Mouse (Mus musculus) CH12.LX (cell line): ENCODE results near the gene Olfr452.

ENCODE experiments used
- CTCF ChIP-seq, 2 experiments: IDR thresholded peaks in 1 of 2; conservative IDR thresholded peaks in 1 of 2; 2 replicates each; pipeline ENCODE4 v1.5.1; 2011 to 2012; ENCODE audit warnings: low read depth in 2 of 2, low read length in 2 of 2, improper control_type of control experiment in 1 of 2, inconsistent platforms in 1 of 2, mild to moderate bottlenecking in 1 of 2, moderate library complexity in 1 of 2
- E2F4 ChIP-seq: IDR thresholded peaks from 2 replicates; pipeline ENCODE4 v1.6.1; 2011; ENCODE audit warnings: low read depth, low read length, improper control_type of control experiment; ENCODE audit not compliant: insufficient replicate concordance
- EP300 ChIP-seq: IDR thresholded peaks from 2 replicates; pipeline ENCODE4 v1.6.1; 2011; ENCODE audit warnings: low read length, improper control_type of control experiment
- MAX ChIP-seq: IDR thresholded peaks from 2 replicates; pipeline ENCODE4 v1.6.1; 2011; ENCODE audit warnings: low read length, improper control_type of control experiment
- NELFE ChIP-seq: IDR thresholded peaks from 2 replicates; pipeline ENCODE4 v1.6.1; 2011; ENCODE audit warnings: low read depth, low read length, improper control_type of control experiment
- POLR2A ChIP-seq: IDR thresholded peaks from 2 replicates; pipeline ENCODE4 v1.6.1; 2011; ENCODE audit warnings: low read depth, mild to moderate bottlenecking, improper control_type of control experiment, low read length
- POLR2AphosphoS2 ChIP-seq: IDR thresholded peaks from 2 replicates; pipeline ENCODE4 v1.6.1; 2011; ENCODE audit warnings: low read depth, low read length, improper control_type of control experiment
- RCOR1 ChIP-seq: conservative IDR thresholded peaks from 2 replicates; pipeline ENCODE4 v1.6.1; 2012; ENCODE audit warnings: low read depth, mild to moderate bottlenecking, inconsistent platforms, low read length, improper control_type of control experiment
- SIN3A ChIP-seq: IDR thresholded peaks from 2 replicates; pipeline ENCODE4 v1.6.1; 2012; ENCODE audit warnings: low read length, improper control_type of control experiment, inconsistent platforms
- TCF12 ChIP-seq: IDR thresholded peaks from 2 replicates; pipeline ENCODE4 v1.6.1; 2014; ENCODE audit warnings: low read depth, mild to moderate bottlenecking, inconsistent platforms, low read length, improper control_type of control experiment
- UBTF ChIP-seq: IDR thresholded peaks from 2 replicates; pipeline ENCODE4 v1.6.1; 2012; ENCODE audit warnings: low read depth, mild to moderate bottlenecking, inconsistent platforms, low read length, improper control_type of control experiment, moderate library complexity
- USF1 ChIP-seq: IDR thresholded peaks from 2 replicates; pipeline ENCODE4 v1.6.1; 2014; ENCODE audit warnings: low read depth, mild to moderate bottlenecking, inconsistent platforms, low read length, improper control_type of control experiment
- ZC3H11A ChIP-seq: IDR thresholded peaks from 2 replicates; pipeline ENCODE4 v1.6.1; 2012; ENCODE audit warnings: low read depth, mild to moderate bottlenecking, inconsistent platforms, low read length, improper control_type of control experiment

DNA sequence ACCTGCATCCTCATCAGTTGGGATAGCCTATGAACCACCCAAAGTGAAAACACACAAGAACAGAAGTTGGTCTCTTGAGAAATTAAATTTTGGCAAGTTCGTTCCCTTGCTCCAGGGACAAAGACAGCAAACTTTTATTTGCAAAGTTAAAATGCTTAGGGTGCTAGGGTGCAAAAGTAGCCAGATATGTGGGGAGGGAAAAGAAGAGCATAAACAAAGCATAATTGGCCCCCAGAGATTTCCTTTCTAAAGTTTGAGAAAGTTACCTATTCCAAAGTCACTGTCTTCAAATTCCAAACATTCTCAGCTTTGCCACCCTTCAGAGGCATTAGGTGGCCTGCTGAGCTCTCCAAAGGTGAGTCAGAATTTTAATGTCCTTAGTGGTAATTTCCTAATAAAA lies 26.7 kb downstream of the Olfr452 start, which contains the start of gene Olfr450:
- TF ChIP-seq CTCF (conservative IDR thresholded peaks at IDR 0.05 in 1 of 2, IDR thresholded peaks at IDR 0.05 in 1 of 2; ENCODE audit: low read depth in 2 of 2, low read length in 2 of 2) (no peak), NELFE (no peak), EP300 (no peak), ZC3H11A (no peak), POLR2A (no peak), USF1 (no peak), SIN3A (no peak), POLR2AphosphoS2 (no peak), RCOR1 (no peak), UBTF (no peak), TCF12 (no peak), MAX (no peak), E2F4 (no peak)
